Mouse (Mus musculus) lung, embryonic 15.5 days (tissue): Measurements from ENCODE around the gene Bpifb4. TPM values are rescaled to one million over a fixed set of nuclear protein-coding genes. Genes with fewer than 3 reads are reported as not detected.

Experiments
- ATAC-seq: fragments of 200-750 bp; cut with Nextera tagmentation; 2 replicates; pipeline ENCODE4 v1.8.0; 2017; ENCODE audit warnings: moderate number of reproducible peaks, borderline replicate concordance; ENCODE audit not compliant: low FRiP score, low TSS enrichment; ENCODE audit errors: extremely low read depth
- H3K27ac ChIP-seq: fragments of 300-500 bp; sonication (generic); 2 replicates; pipeline ENCODE4 v1.5.1; 2015; ENCODE audit warnings: moderate library complexity, mild to moderate bottlenecking, inconsistent platforms
- H3K27me3 ChIP-seq: fragments of 300-500 bp; sonication (generic); 2 replicates; pipeline ENCODE4 v1.6.1; 2015; ENCODE audit warnings: inconsistent platforms
- H3K36me3 ChIP-seq: fragments of 300-500 bp; sonication (generic); 2 replicates; pipeline ENCODE4 v1.6.1; 2015; ENCODE audit warnings: inconsistent platforms
- H3K4me1 ChIP-seq: fragments of 300-500 bp; sonication (generic); 2 replicates; pipeline ENCODE4 v1.6.1; 2015; ENCODE audit warnings: inconsistent platforms
- H3K4me2 ChIP-seq: fragments of 300-500 bp; sonication (generic); 2 replicates; pipeline ENCODE4 v1.6.1; 2015; ENCODE audit warnings: inconsistent platforms, mild to moderate bottlenecking, moderate library complexity
- H3K4me3 ChIP-seq: fragments of 300-500 bp; sonication (generic); 2 replicates; pipeline ENCODE4 v1.5.1; 2015; ENCODE audit warnings: mild to moderate bottlenecking, inconsistent platforms
- H3K9ac ChIP-seq: fragments of 300-500 bp; sonication (generic); 2 replicates; pipeline ENCODE4 v1.6.1; 2015; ENCODE audit warnings: inconsistent platforms
- H3K9me3 ChIP-seq: fragments of 300-500 bp; sonication (generic); 2 replicates; pipeline ENCODE4 v1.6.1; 2016; ENCODE audit warnings: inconsistent platforms
- WGBS: fragments of 180-500 bp; shearing (Covaris S2); methylation state at CpG from one replicate; pipeline ENCODE4 v1.1.7; 2015; 5-methylcytosine and 5-hydroxymethylcytosine counted together
- polyA plus RNA-seq: library from polyadenylated mRNA; unstranded; fragments of >200 nt; fragmentation: Nextera tagmentation; extraction: Ambion mirVana; gene quantifications from 2 replicates; pipeline ENCODE4 v1.2.1, GENCODE M21; 2015

Bpifb4 gene
- not detected in 2 replicates for polyA plus RNA-seq

DNA sequence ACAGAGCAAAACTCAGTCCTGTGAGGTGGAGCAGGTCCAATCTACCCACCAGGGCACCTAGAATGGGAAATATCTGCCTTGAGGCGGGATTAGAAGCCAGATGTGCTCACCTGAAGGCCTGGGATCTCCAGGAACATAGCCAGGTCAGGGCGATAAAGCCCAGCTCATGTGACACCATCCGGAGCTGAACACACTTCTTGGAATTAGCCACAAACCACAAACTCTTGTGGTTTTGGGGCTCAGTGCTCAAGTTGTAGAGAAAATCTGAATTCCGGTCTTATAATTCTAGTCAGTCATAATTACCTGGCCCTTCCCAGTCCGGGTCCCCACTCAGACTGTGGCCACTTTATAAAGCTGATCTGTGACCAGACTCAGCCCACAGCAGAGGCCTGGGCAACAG is at the start of gene Bpifb4:
TSS of gene Bpifb4 (plus strand) at position 370 of the 400 bp plus-strand sequence.
- ATAC-seq = no peak
- no peaks in the 10 kb centered on the region for H3K27me3 ChIP-seq

DNA sequence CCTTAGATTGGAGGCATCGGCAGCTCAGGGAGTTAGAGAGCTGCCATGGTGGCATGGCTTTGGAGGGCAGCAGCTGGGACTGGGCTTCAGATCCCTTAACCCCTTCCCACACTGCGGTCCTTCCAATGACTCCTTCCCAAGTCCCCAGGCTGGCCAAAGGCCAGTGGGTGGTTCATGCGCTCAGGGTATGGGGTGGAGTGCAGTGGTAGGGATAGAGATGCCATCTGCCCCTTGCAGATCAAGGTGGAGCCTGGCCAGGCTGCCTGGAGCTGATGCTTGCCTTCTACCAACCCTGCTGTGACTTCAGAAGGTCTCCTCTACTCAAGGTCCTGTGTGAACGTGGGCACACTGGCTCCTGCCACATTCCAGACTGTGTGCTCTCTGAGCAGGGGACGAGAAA is 38.9 kb upstream of the Bpifb4 start:
- WGBS = 67% methylated on average over 5 of the region's 5 CpGs
- Histone ChIP-seq H3K4me3 (no peak overlapping the region), H3K36me3 (no peaks in the 10 kb centered on the region), H3K9me3 (no peaks in the 10 kb centered on the region), H3K9ac (no peak overlapping the region), H3K4me1 (no peaks in the 10 kb centered on the region), H3K27ac (no peak overlapping the region), H3K27me3 (no peaks in the 10 kb centered on the region), H3K4me2 (no peak overlapping the region)
- ATAC-seq = no peak

More for the DNA sequence above, at the start of gene Bpifb4:
- Histone ChIP-seq H3K4me2 (no peak within 1 kb of the TSS), H3K27ac (no peak within 1 kb of the TSS), H3K4me1 (no peaks in the 10 kb centered on the region), H3K9ac (no peak within 1 kb of the TSS), H3K36me3 (no peaks in the 10 kb centered on the region), H3K4me3 (no peak within 1 kb of the TSS), H3K9me3 (no peaks in the 10 kb centered on the region)
- 78% methylated on average over 5 of the region's 5 CpGs for WGBS

DNA sequence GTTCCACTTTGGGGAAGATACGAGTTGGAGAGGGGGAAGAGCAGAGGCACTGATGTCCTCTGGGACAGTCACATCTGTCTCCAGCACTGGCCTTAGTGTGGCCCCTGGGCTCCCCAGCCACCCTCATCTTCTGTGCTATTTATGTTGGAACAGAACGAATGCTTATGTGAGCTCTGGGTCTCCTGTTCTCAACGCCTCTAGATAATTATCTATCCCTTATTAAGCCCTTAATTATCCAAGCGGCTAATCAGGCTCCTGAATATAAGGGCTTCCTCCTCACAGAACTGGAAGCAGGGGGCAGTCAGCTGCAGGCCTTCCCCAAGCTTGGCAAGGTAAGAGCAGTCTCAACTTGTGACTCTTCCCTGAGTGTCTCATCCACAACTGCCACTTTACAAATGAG is 37.9 kb upstream of the Bpifb4 start, which contains the start of gene Bpifb6:
TSS of gene Bpifb6 (plus strand) at position 301 of the 400 bp plus-strand sequence.
- H3K36me3 ChIP-seq = no peaks in the 10 kb centered on the region
- H3K9ac ChIP-seq = no peak within 1 kb of the TSS
- WGBS = 74% methylated on average over 4 of the region's 4 CpGs
- H3K27ac ChIP-seq = no peak within 1 kb of the TSS
- no peaks in the 10 kb centered on the region for H3K4me1 ChIP-seq
- no peak within 1 kb of the TSS for H3K4me2 ChIP-seq
- no peak within 1 kb of the TSS for H3K4me3 ChIP-seq
- no peaks in the 10 kb centered on the region for H3K27me3 ChIP-seq
- no peaks in the 10 kb centered on the region for H3K9me3 ChIP-seq
- no peak for ATAC-seq

DNA sequence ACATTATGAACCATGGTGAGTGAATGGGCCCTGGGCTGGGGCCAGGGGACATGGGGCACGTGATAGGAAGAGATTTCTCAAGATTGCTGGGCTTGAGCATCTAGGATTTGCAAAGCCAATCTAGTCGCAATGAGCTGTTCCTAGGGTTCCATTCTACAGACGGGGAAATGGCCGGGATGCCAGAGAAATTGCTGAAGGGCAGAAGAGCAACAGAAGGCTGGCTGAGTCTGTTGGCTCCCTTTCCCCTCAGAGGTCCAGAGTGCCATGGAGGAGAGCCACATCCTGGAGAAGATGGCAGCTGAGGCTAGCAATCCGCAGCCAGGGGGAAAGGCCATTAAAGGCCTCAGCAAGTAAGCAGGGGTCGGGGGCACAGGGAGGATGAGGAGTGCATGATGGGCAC is 35.3 kb upstream of the Bpifb4 start:
- Histone ChIP-seq H3K4me1 (no peaks in the 10 kb centered on the region), H3K9ac (no peak overlapping the region), H3K27ac (no peak overlapping the region), H3K36me3 (no peaks in the 10 kb centered on the region), H3K27me3 (no peaks in the 10 kb centered on the region), H3K4me3 (no peak overlapping the region), H3K4me2 (no peak overlapping the region), H3K9me3 (no peaks in the 10 kb centered on the region)
- no peak for ATAC-seq
- WGBS = 74% methylated on average over 6 of the region's 6 CpGs

DNA sequence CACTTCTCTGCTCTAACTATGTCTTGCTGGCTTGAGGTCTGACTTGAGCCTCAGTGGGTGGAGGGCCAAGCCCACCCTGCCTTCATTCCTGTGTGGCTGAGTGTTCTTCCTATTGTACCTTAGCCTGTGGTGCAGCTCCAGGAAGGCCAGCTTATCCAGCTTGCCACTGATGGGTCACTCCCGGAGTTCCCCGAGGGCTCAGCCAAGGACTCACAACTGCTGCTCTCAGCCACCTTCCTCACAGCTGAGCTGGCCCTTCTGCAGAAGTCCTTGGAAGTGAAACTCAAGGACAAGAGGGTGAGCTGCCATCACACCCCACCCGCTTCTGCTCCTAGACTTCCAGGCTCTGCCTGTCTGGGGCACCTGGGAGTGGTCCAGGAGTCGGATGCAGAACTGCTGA is 31.4 kb upstream of the Bpifb4 start:
- H3K36me3 ChIP-seq = no peaks in the 10 kb centered on the region
- H3K27ac ChIP-seq = no peak overlapping the region
- no peaks in the 10 kb centered on the region for H3K27me3 ChIP-seq
- 77% methylated on average over 4 of the region's 4 CpGs for WGBS
- H3K4me3 ChIP-seq = no peak overlapping the region
- ATAC-seq = no peak
- no peak overlapping the region for H3K4me2 ChIP-seq
- H3K9me3 ChIP-seq = no peaks in the 10 kb centered on the region
- H3K9ac ChIP-seq = no peak overlapping the region
- H3K4me1 ChIP-seq = no peaks in the 10 kb centered on the region

DNA sequence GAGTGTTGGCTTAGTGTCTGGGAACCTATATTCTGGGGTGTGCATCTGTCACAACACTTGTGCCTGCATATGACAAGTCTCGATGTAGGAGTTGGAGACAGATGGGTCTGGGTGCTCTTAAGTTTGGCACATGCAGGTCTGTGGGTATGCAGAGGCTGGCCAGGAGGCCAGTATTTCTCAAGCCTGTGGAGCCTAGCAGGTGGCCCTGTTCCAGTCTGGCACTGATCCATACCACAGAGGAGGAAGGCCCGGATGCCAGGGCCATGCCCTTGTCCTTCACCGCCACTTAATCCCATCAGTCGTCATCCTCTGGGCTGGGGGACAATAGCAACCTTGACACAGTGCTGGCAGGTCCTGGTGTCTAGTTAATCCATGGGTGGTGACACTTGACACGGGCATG is 23.9 kb upstream of the Bpifb4 start:
- Histone ChIP-seq H3K9ac (no peak overlapping the region), H3K27me3 (no peaks in the 10 kb centered on the region), H3K27ac (no peak overlapping the region), H3K4me2 (no peak overlapping the region), H3K36me3 (no peaks in the 10 kb centered on the region), H3K4me1 (no peaks in the 10 kb centered on the region), H3K9me3 (no peaks in the 10 kb centered on the region), H3K4me3 (no peak overlapping the region)
- WGBS = 56% methylated on average over 5 of the region's 5 CpGs
- no peak for ATAC-seq

DNA sequence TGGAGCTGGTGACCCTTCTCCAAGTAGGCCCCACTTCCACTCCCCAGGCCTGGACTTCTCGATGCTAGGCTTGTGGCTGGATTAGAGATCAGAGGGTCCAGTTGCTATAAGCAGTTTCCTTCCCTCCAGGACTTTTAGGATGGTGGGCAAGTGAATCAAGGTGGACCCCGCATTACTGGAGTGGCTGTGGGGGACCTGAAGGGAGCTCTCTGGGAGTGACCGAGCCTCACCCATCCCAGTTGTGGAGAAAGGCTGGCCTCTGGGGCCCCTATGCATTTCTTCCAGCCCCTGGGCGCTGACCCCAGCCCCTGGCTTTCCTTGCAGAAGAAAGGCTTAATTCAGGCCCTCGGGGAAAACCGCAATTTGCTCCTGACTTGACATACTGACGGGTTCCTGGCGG is 20.1 kb upstream of the Bpifb4 start, which contains the start of gene Bpifb3:
TSS of gene Bpifb3 (plus strand) at position 301 of the 400 bp plus-strand sequence.
- H3K4me1 ChIP-seq = no peaks in the 10 kb centered on the region
- no peak within 1 kb of the TSS for H3K4me2 ChIP-seq
- H3K9ac ChIP-seq = no peak within 1 kb of the TSS
- 77% methylated on average over 8 of the region's 8 CpGs for WGBS
- no peak within 1 kb of the TSS for H3K27ac ChIP-seq
- no peaks in the 10 kb centered on the region for H3K27me3 ChIP-seq
- no peaks in the 10 kb centered on the region for H3K36me3 ChIP-seq
- no peak within 1 kb of the TSS for H3K4me3 ChIP-seq
- no peaks in the 10 kb centered on the region for H3K9me3 ChIP-seq
- ATAC-seq = no peak

DNA sequence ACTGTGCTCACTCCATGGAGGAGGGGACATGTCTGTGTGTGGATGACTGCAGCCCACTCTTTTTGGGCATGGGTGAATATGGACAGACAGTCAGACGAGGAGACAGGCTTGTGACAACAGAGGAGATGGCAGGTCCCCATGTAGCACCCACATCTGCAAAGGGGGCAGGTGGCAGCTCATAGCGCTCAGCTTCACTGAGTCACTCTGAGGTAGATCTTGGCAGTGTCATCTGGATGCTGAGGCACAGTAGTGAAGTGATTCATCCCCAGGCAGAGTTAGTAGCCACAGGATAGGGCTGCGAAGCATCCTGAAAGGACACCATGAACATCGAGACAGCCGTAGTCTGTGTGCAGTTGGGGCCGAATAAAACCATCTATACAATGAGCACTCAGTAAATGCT is 16.8 kb upstream of the Bpifb4 start:
- Histone ChIP-seq H3K27me3 (no peaks in the 10 kb centered on the region), H3K27ac (no peak overlapping the region), H3K4me1 (no peaks in the 10 kb centered on the region), H3K4me2 (no peak overlapping the region), H3K36me3 (no peaks in the 10 kb centered on the region), H3K9ac (no peak overlapping the region), H3K9me3 (no peaks in the 10 kb centered on the region), H3K4me3 (no peak overlapping the region)
- ATAC-seq = no peak
- WGBS = 80% methylated on average over 6 of the region's 6 CpGs

DNA sequence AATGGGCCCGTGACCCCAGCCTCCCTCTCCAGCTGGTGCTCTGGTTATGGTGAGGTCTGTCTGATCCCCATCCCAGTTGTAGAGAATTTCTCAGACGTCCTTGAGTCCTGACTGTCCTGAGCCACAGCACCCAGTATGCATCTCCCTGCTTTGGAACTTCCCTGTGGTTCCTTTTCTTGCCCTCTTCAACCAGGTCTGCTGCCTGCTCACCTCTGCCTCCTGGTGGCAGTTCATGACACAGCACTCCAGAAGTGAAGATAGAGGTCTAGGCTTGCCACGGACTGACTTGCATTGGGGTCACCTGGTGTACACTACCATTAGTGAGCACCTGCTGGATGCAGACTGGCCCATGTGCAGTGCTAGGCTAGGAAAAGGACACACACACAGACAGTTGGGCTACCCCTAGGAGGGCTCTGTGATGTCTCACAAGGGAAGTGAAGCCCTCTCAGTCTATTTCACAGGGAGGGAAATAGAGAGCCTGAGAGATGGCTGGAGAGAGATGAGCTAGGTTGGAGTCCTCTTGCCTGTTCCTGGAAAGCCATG is 8.1 kb upstream of the Bpifb4 start:
- Histone ChIP-seq H3K4me3 (no peak overlapping the region), H3K4me1 (no peaks in the 10 kb centered on the region), H3K27ac (no peak overlapping the region), H3K4me2 (no peak overlapping the region), H3K9ac (no peak overlapping the region), H3K36me3 (no peaks in the 10 kb centered on the region), H3K9me3 (no peaks in the 10 kb centered on the region), H3K27me3 (no peaks in the 10 kb centered on the region)
- WGBS = 31% methylated on average over 3 of the region's 3 CpGs
- no peak for ATAC-seq

DNA sequence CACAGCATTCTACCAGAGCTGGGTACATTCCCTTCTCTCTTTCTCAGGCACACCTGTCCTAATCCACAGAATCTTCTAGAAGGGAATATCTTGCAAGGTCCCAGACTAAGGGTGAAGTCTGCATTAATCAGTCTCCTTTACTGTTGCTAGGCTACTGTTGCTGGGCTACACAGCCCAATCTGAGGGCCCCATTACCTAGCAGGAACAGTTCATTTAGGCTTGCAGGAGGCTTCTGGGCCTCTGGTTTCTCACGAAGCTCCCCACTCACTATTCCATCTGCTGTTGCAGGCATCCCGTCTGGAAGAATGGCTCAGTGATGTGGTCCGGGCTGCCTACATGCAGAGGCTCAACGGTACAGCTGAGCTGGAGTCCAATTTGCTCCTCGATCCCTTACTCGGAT is 6.9 kb upstream of the Bpifb4 start:
- no peak overlapping the region for H3K9ac ChIP-seq
- H3K4me2 ChIP-seq = no peak overlapping the region
- H3K4me1 ChIP-seq = no peaks in the 10 kb centered on the region
- no peaks in the 10 kb centered on the region for H3K36me3 ChIP-seq
- H3K27me3 ChIP-seq = no peaks in the 10 kb centered on the region
- WGBS = 69% methylated on average over 6 of the region's 6 CpGs
- H3K9me3 ChIP-seq = no peaks in the 10 kb centered on the region
- no peak overlapping the region for H3K27ac ChIP-seq
- no peak overlapping the region for H3K4me3 ChIP-seq
- ATAC-seq = no peak

DNA sequence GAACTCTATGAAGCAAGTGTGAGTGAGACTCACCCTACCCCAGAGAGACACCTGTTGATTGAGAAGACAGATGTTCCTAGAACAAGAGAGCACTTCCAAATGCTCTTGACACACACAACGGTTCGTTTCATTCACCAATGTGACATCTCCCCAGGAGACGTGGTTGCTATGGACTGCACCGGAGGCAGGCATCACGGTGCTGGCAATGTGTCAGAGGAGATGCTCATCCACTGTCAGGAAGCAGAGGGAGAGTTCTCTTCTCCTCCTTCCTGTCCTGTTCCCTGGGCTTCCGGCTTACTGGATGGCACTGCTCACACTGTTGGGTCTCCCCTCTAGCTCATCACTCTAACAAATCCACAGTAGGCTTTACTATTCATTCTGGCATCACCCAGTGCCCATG is 4.7 kb upstream of the Bpifb4 start:
- 71% methylated on average over 6 of the region's 6 CpGs for WGBS
- Histone ChIP-seq H3K27me3 (no peaks in the 10 kb centered on the region), H3K4me1 (no peaks in the 10 kb centered on the region), H3K36me3 (no peaks in the 10 kb centered on the region), H3K9me3 (no peaks in the 10 kb centered on the region), H3K4me2 (no peak overlapping the region), H3K9ac (no peak overlapping the region), H3K27ac (no peak overlapping the region), H3K4me3 (no peak overlapping the region)
- ATAC-seq = no peak

DNA sequence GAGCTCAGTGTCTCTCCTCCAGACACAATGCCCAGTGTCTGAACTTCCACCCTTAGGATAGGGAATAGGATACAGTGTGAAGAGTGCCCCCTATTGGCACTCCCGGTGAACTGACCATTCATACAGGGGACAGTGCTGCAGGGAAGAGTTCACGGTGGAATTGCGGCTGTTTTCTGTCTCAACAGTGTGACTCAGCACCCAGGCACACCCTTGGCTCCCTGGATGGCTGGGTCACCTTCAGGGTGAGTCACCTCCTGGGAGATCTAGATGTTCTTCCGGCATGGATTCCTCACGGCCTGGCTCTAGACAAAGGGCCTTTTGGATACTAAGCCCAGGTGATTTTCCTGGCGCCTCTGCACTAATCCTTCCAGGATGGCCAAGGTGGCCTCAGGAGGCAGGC is 2.7 kb upstream of the Bpifb4 start:
- Histone ChIP-seq H3K9me3 (no peaks in the 10 kb centered on the region), H3K4me1 (no peaks in the 10 kb centered on the region), H3K4me2 (no peak overlapping the region), H3K27ac (no peak overlapping the region), H3K27me3 (no peaks in the 10 kb centered on the region), H3K9ac (no peak overlapping the region), H3K4me3 (no peak overlapping the region), H3K36me3 (no peaks in the 10 kb centered on the region)
- no peak for ATAC-seq
- 87% methylated on average over 6 of the region's 6 CpGs for WGBS

DNA sequence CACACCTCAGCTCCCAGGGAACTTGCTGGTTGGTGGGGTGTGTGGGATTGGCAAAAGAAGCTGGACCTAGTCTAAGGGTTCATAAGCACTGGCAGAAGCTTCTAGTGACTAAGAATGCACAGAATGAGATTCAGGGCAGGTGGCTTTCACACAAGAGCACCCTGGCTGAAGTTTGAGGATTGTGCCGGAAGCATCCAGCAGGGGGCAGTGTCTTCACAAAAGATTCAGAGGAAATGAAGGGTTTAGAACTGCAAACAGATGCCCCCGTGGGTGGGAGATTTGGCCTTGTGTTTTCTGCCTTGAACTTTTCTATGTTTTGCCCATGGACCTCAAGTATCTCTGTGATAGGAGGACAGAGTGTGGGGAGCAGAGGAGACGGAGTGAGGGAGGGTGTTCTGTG is 5.5 kb downstream of the Bpifb4 start:
- H3K36me3 ChIP-seq = no peaks in the 10 kb centered on the region
- no peak overlapping the region for H3K4me3 ChIP-seq
- no peaks in the 10 kb centered on the region for H3K9me3 ChIP-seq
- H3K27ac ChIP-seq = no peak overlapping the region
- H3K27me3 ChIP-seq = no peaks in the 10 kb centered on the region
- no peak overlapping the region for H3K4me2 ChIP-seq
- no peak for ATAC-seq
- no peaks in the 10 kb centered on the region for H3K4me1 ChIP-seq
- no peak overlapping the region for H3K9ac ChIP-seq
- 32% methylated on average over 3 of the region's 3 CpGs for WGBS
